Mouse (Mus musculus) liver, adult (tissue): ENCODE measurements around the gene Aftph.

Source experiments
- GATA4 ChIP-seq: IDR thresholded peaks from 2 replicates; pipeline ENCODE4 v1.6.1; 2014; ENCODE audit warnings: mild to moderate bottlenecking, low read length; ENCODE audit not compliant: insufficient replicate concordance

Aftph gene

GRCm38 (mm10) chr11:20740481-20741200 lies 748 bp downstream of the Aftph start:
- TF ChIP-seq GATA4, result no peak

DNA sequence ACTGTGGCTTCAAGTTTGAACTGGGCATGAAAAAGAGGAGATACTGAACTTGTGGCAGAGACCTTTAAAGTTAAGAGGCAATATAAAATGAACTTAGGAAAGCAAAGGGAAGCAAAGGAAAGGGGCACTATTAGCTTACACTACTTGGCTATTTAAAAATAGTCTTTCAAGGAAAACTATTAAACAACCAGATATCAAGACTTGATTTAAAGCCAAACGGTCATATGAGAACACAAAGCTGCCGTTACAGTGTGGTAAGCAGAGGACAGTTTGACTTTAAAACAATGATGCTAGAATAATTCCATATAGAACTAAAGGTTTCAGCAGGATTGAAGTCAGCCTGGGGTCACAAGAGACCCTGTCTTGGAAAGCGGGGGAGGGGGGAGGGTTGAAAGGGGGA lies 7.3 kb downstream of the Aftph start:
- no peak for TF ChIP-seq GATA4

GRCm38 (mm10) chr11:20733486-20734030 lies 7.8 kb downstream of the Aftph start:
- TF ChIP-seq GATA4, result no peak

DNA sequence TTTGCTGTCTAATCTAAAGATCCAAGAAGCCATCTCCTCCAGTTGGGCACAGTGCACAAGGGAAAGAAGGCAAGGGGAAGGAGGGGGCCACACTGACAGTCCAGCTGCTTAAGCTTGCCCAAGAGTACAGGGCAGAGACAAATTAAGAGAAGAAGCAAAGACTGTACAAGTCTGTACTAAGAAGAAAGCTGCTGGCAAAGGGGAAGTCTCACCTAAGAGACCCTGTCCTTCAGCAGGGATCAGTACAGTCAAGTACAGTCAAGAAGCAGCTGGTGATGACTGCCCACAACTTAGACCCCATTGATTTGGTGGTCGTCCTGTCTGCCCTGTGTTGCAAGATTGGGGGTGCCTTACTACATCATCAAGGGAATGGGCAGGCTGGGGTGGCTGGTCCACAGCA lies 12.0 kb downstream of the Aftph start:
- TF ChIP-seq GATA4, result no peak

GRCm38 (mm10) chr11:20728044-20728443 lies 13.3 kb downstream of the Aftph start:
- TF ChIP-seq GATA4, result no peak

DNA sequence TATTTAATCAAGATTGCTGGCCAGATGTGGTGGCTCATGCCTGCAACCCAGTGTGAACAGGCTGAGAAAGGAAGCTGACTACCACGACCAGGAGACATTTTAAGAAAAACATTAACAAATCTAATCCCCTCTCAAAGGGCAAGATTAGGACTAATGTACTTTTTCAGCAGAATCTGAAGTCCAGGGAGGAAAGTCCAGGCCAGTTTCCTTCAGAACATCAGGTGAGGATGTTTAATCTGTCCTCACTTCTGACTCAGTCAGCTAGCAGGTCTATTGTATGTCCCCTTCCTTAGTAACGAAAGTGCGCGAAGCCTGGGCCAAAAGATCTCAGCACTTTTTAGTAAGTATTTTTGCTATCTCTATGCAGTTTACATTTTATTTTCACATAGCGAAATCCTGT lies 17.8 kb downstream of the Aftph start:
- TF ChIP-seq GATA4, result no peak

GRCm38 (mm10) chr11:20712068-20712671 lies 29.2 kb downstream of the Aftph start:
- TF ChIP-seq GATA4, result no peak

- TF ChIP-seq GATA4, result no peak
These were observed 50.4 kb downstream of the Aftph start for GRCm38 (mm10) chr11:20691000-20691399.

DNA sequence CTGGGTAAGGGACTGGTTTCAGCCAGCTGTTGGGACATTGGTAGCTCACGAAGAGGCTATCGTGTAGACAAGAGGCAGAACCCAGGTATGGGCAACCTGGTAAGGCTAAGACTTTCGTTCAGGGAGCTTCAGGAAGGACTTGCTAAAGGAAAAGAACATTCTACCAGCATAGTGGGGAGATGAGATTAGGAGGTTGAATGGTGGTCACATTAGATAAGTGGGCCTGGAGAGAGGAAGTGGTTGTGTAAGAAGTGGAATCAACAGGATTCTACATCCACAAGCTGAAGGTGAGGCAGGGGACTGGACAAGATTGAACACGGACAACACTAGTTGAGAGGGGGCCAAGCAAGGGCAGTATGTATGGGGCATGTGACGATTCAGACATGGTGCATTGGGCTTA lies 59.7 kb downstream of the Aftph start:
- TF ChIP-seq GATA4, result no peak

DNA sequence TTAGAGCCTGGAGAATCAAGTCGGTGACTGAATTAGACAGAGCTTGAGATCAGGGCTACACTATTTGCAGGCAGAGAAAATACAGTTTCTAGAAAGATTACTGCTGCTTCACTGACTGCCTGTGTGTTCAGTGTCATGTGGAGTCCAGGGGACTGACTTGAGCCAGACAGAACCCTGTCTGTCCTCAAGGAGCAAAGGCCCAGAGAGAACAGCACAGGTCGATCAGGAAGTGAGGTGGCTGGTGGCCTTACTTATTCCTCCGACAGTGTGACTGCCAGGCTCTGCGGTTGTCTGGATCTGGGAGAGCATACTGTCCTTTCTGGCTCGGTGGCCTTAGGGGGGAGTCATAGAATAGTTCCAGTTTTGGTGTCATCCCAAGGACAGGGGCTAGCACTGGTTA lies 60.6 kb downstream of the Aftph start:
- no peak for TF ChIP-seq GATA4

DNA sequence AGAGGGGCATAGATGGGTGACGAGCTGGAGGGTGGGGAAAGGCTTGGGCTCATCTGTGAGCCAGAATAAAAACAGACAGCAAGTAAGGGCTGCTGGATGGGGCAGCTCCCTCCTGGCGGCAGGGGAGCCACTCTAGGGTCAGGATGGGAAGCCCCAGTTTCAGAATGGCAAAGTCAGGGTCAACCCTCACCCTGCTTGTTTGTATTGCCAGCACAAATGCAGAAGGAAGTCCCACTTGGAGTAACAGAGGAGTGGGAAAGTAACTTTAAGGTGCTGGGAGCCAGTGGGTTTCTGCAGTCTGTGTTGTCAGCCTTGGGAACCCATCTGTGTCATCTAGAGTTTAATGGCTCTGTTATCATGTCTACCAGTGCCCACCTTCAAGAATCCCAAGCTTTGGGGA lies 62.0 kb downstream of the Aftph start:
- no peak for TF ChIP-seq GATA4

DNA sequence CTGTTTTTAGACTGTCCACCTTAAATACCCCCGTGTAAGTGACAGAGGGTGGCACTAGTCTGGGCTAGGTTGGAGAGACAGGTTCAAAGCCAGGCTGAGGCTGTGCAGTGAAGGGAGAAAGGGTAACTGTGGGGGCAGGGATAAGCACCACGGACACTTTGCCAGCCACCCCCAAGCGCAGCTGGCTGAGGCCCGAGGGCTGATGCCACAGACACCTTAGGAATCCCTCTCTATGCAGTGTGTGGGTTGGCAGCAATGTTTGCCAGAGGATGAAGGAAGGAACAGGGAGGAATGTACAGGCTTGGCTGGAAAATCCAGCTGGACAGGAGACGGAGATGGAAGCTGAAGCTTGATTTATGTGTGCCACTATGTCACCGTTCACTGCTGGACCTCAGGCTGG lies 68.9 kb downstream of the Aftph start:
- TF ChIP-seq GATA4, result no peak

DNA sequence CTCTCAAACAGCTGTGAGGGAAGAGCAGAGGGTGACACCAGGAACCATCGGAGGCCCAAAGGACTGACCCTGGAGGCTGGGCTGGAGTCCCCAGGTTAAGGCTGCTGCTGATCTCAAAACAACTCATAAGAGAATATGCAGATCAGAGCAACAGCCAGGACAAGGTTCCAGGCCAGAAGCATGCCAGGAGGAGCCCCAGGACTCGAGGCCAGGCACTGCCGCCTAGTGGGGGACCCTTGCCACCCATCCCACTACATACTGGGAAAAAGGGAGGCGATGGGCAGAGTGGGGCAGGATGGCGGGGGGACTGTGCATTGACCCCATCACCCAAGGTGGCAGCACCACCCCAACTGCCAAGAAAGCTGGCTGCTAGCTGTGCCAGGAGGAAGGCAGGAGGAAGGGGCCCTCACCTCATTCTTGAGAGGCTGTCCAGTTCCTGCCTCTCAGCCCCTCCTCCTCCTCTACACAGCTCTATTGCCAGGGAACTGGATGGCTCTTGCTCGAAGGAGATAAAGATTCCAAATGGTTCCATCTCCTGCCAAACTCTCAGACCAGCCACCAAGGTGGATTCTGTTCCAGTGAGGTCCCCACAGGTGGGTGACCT lies 69.5 kb downstream of the Aftph start:
- TF ChIP-seq GATA4, result no peak

DNA sequence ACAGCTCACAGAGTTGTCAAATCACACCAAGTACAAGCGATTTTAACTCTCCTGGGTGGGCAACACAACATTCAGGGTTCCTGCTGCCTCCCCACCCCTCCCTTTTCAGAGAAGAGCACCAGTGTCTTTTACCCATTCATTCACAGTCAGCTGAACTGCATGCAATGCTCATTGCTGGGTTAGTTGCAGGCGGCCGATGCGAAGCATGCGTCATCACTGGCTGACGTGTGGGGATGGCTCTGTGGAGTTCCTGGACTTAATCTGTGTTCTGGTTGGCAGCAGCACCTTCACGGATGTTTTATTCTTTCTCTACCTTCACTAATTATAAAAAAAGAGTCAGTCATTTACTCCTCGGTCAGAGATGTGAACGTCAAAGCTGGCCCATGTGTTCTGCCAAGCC lies 76.5 kb downstream of the Aftph start:
- no peak for TF ChIP-seq GATA4

DNA sequence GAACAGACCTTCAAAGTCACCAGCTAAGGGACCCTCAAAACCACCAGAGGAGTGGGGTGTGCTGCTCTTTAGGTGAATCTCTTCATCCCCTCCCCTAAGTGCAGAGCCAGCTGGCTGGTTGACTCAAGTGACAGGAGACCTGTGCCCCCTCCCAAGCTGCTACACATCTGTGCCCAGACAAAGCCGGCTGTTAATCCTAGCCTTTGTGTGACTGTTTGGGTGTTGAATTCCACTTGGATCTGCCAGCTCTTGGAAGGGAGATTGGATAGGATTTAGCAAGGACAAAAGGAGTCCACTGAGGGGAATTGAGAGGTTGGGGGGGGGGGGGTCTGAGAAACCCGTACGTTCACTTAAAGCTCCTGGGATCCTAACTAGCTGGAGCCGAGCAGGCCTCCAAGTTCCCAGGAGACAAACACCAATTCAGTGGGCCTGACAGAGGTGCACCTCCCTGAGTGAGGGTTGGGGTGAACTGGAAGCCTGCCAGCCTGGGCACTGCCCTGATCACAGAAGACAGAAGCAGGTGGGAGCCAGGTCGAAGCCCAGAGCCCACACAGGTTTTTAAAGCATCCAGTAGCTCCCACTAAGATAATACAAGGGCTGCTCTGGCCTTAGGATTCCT lies 77.7 kb downstream of the Aftph start:
- TF ChIP-seq GATA4, result no peak

- TF ChIP-seq GATA4, result no peak
These were observed 78.6 kb downstream of the Aftph start for GRCm38 (mm10) chr11:20662811-20663210.
